Mouse (Mus musculus) CH12.LX (cell line): ENCODE results near the gene Cdc14b. TPM values are rescaled to one million over a fixed set of nuclear protein-coding genes. Genes with fewer than 3 reads are reported as not detected.

Experiments used
- DNase-seq: peaks from one replicate; pipeline ENCODE4 v3.0.0-alpha.2; 2013; ENCODE audit errors: extremely low read depth
- H3K27ac ChIP-seq: 2 replicates; pipeline ENCODE4 v1.5.1; 2012; ENCODE audit warnings: low read depth, mild to moderate bottlenecking, control low read depth, moderate library complexity; ENCODE audit not compliant: insufficient read depth
- H3K27me3 ChIP-seq: replicated peaks from 2 replicates; pipeline ENCODE3; 2012; ENCODE audit warnings: inconsistent platforms
- H3K36me3 ChIP-seq, 2 experiments: replicated peaks in 1 of 2; 2 replicates each; pipeline versions ENCODE3 to v1.6.1; 2012; ENCODE audit warnings: inconsistent platforms in 1 of 2, low read length in 1 of 2, mild to moderate bottlenecking in 1 of 2, mixed read lengths in 1 of 2, moderate library complexity in 1 of 2; ENCODE audit not compliant: control insufficient read depth in 1 of 2, insufficient read depth in 1 of 2
- H3K4me1 ChIP-seq, 2 experiments: 2 replicates each; pipeline ENCODE4 v1.6.1; 2012; ENCODE audit warnings: inconsistent platforms in 1 of 2, moderate library complexity in 1 of 2; ENCODE audit not compliant: insufficient read depth in 2 of 2, control insufficient read depth in 1 of 2
- H3K4me2 ChIP-seq: 2 replicates; pipeline ENCODE4 v1.6.1; 2012; ENCODE audit warnings: low read depth, mild to moderate bottlenecking, control low read depth; ENCODE audit not compliant: poor library complexity, insufficient read depth, severe bottlenecking
- H3K4me3 ChIP-seq, 3 experiments: fragments of 150-350 bp in 1 of 3; sonication (generic) in 1 of 3; replicated peaks in 1 of 3; 2 replicates each; pipeline versions ENCODE3 to v1.5.1; 2011 to 2012; ENCODE audit warnings: low read depth in 2 of 3, low read length in 2 of 3, mild to moderate bottlenecking in 2 of 3, moderate library complexity in 2 of 3, control low read depth in 1 of 3, improper control_type of control experiment in 1 of 3, inconsistent platforms in 1 of 3, mixed read lengths in 1 of 3; ENCODE audit not compliant: poor library complexity in 1 of 3
- H3K79me2 ChIP-seq: replicated peaks from 2 replicates; pipeline ENCODE4 v1.6.1; 2012; ENCODE audit warnings: mild to moderate bottlenecking, moderate library complexity; ENCODE audit not compliant: control insufficient read depth, poor library complexity, insufficient read depth, severe bottlenecking; ENCODE audit errors: extremely low read depth
- H3K9ac ChIP-seq: 2 replicates; pipeline ENCODE4 v1.6.1; 2012; ENCODE audit warnings: low read depth, mild to moderate bottlenecking, control low read depth, moderate library complexity; ENCODE audit not compliant: insufficient read depth
- H3K9me3 ChIP-seq: replicated peaks from 2 replicates; pipeline ENCODE3; 2012; ENCODE audit warnings: low read length, inconsistent platforms, mixed read lengths
- BHLHE40 ChIP-seq: IDR thresholded peaks from 2 replicates; pipeline ENCODE4 v1.6.1; 2011; ENCODE audit warnings: mild to moderate bottlenecking, low read depth, low read length, improper control_type of control experiment
- CHD2 ChIP-seq: IDR thresholded peaks from 2 replicates; pipeline ENCODE4 v1.6.1; 2011; ENCODE audit warnings: low read length, improper control_type of control experiment
- CTCF ChIP-seq, 2 experiments: IDR thresholded peaks in 1 of 2; conservative IDR thresholded peaks in 1 of 2; 2 replicates each; pipeline ENCODE4 v1.5.1; 2011 to 2012; ENCODE audit warnings: low read depth in 2 of 2, low read length in 2 of 2, improper control_type of control experiment in 1 of 2, inconsistent platforms in 1 of 2, mild to moderate bottlenecking in 1 of 2, moderate library complexity in 1 of 2
- E2F4 ChIP-seq: IDR thresholded peaks from 2 replicates; pipeline ENCODE4 v1.6.1; 2011; ENCODE audit warnings: low read depth, low read length, improper control_type of control experiment; ENCODE audit not compliant: insufficient replicate concordance
- EP300 ChIP-seq: IDR thresholded peaks from 2 replicates; pipeline ENCODE4 v1.6.1; 2011; ENCODE audit warnings: low read length, improper control_type of control experiment
- HCFC1 ChIP-seq: IDR thresholded peaks from 2 replicates; pipeline ENCODE4 v1.6.1; 2012; ENCODE audit warnings: low read depth, mild to moderate bottlenecking, inconsistent platforms, low read length, improper control_type of control experiment
- IRF4 ChIP-seq: IDR thresholded peaks from 2 replicates; pipeline ENCODE4 v1.6.1; 2014; ENCODE audit warnings: low read depth, mild to moderate bottlenecking, inconsistent platforms, low read length, improper control_type of control experiment
- JUND ChIP-seq: conservative IDR thresholded peaks from 2 replicates; pipeline ENCODE4 v1.6.1; 2011; ENCODE audit warnings: low read depth, low read length, improper control_type of control experiment
- MAX ChIP-seq: IDR thresholded peaks from 2 replicates; pipeline ENCODE4 v1.6.1; 2011; ENCODE audit warnings: low read length, improper control_type of control experiment
- MAZ ChIP-seq: IDR thresholded peaks from 2 replicates; pipeline ENCODE4 v1.6.1; 2012; ENCODE audit warnings: low read depth, mild to moderate bottlenecking, inconsistent platforms, low read length, improper control_type of control experiment, moderate library complexity
- MXI1 ChIP-seq: IDR thresholded peaks from 2 replicates; pipeline ENCODE4 v1.6.1; 2011; ENCODE audit warnings: mild to moderate bottlenecking, low read depth, low read length, improper control_type of control experiment
- MYC ChIP-seq: IDR thresholded peaks from 2 replicates; pipeline ENCODE4 v1.6.1; 2011; ENCODE audit warnings: low read depth, mild to moderate bottlenecking, improper control_type of control experiment, low read length
- NRF1 ChIP-seq: IDR thresholded peaks from 2 replicates; pipeline ENCODE4 v1.6.1; 2014; ENCODE audit warnings: low read depth, mild to moderate bottlenecking, inconsistent platforms, low read length, improper control_type of control experiment, moderate library complexity
- POLR2A ChIP-seq: IDR thresholded peaks from 2 replicates; pipeline ENCODE4 v1.6.1; 2011; ENCODE audit warnings: low read depth, mild to moderate bottlenecking, improper control_type of control experiment, low read length
- RCOR1 ChIP-seq: conservative IDR thresholded peaks from 2 replicates; pipeline ENCODE4 v1.6.1; 2012; ENCODE audit warnings: low read depth, mild to moderate bottlenecking, inconsistent platforms, low read length, improper control_type of control experiment
- SIN3A ChIP-seq: IDR thresholded peaks from 2 replicates; pipeline ENCODE4 v1.6.1; 2012; ENCODE audit warnings: low read length, improper control_type of control experiment, inconsistent platforms
- UBTF ChIP-seq: IDR thresholded peaks from 2 replicates; pipeline ENCODE4 v1.6.1; 2012; ENCODE audit warnings: low read depth, mild to moderate bottlenecking, inconsistent platforms, low read length, improper control_type of control experiment, moderate library complexity
- ZMIZ1 ChIP-seq: IDR thresholded peaks from 2 replicates; pipeline ENCODE4 v1.6.1; 2012; ENCODE audit warnings: low read depth, mild to moderate bottlenecking, inconsistent platforms, low read length, improper control_type of control experiment
- dilution Hi-C: fragments of 300-500 bp; cut with MboI; formaldehyde crosslinking; loops from 2 replicates; pipeline ENCODE4 v1.14.3; 2020; ENCODE audit warnings: low sequenced_read_pairs; ENCODE audit not compliant: extremely low pct_unique_long_range_greater_than_20kb, extremely low pct_ligation_motif_present
- in situ Hi-C: fragments of 300-500 bp; cut with MboI; formaldehyde crosslinking; loops from 3 replicates; pipeline ENCODE4 v1.14.3; 2019; ENCODE audit warnings: low sequenced_read_pairs, low pct_ligation_motif_present, low pct_unique_long_range_greater_than_20kb, mixed read lengths
- polyA plus RNA-seq: library from polyadenylated mRNA; unstranded; fragments of >175 nt; gene quantifications from 2 replicates; pipeline ENCODE4 v1.2.1, GENCODE M21; 2012; ENCODE audit warnings: low read depth; ENCODE audit not compliant: insufficient read length
- total RNA-seq, 2 experiments: library from RNA; depleted of rRNA; stranded (reverse); fragments of 300-350 nt in 1 of 2; fragments of >200 nt in 1 of 2; gene quantifications; 2 replicates each; pipeline ENCODE4 v1.2.3; 2012 to 2014

Gene Cdc14b
- total and polyA plus RNA-seq, 3 experiments, result 2.7 to 5.5 (median 4.6) TPM

DNA sequence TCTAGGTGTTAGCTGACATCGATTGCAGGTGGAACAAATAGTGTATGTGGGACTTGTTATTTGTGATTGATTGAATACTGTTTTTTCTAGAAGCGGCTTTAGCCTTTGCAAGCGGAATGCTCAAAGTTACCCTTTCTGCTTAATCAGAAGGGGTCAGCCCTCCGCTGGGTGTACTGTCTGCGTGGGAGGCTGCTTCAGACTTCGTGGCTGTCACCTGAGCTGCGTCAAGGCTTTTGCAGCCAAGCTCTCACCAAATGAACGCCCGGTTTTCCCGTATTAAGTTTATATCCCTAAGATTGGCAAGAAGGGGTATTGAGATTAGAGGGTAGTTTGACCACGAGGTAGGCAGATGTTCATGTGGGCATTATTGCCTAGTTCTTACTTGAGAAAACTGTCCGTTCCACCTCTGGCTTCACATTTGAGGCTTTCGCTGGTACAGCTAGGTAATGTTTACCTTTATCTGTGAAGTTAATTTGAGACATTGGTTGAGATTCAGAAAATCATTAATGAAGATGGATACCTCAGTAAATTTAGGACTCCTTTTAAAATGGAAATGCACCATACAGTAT is 111.9 kb downstream of the Cdc14b start:
- Histone ChIP-seq H3K9me3 (no peaks in the 10 kb centered on the region), H3K36me3 (no peaks in the 10 kb centered on the region), H3K4me1 (peaks cover 0 to 14% of the 10 kb centered on the region in 2 experiments; a peak in 2 of 4 replicates), H3K9ac (no peak overlapping the region), H3K27me3 (peaks cover 15% of the 10 kb centered on the region), H3K79me2 (no peaks in the 10 kb centered on the region), H3K4me2 (no peak overlapping the region), H3K27ac (no peak overlapping the region), H3K4me3 (no peak overlapping the region)
- in situ Hi-C loops (no loop called here), dilution Hi-C loops (no loop called here)
- no peak for DNase-seq
- no peak for TF ChIP-seq SIN3A
- no peak for TF ChIP-seq CHD2
- TF ChIP-seq MYC, result no peak
- no peak for TF ChIP-seq HCFC1
- TF ChIP-seq E2F4, result no peak
- TF ChIP-seq ZMIZ1, result no peak
- no peak for TF ChIP-seq MAZ

GRCm38 (mm10) chr13:64162626-64163025 is 112.5 kb downstream of the Cdc14b start:
- DNase-seq, result no peak
- Histone ChIP-seq H3K4me1 (peaks cover 0 to 14% of the 10 kb centered on the region in 2 experiments; a peak in 2 of 4 replicates), H3K36me3 (no peaks in the 10 kb centered on the region), H3K27ac (no peak overlapping the region), H3K9me3 (no peaks in the 10 kb centered on the region), H3K4me3 (peak overlapping the region; percentile 45 to 83 (median 71)), H3K4me2 (peak overlapping the region; percentile 50), H3K9ac (peak overlapping the region; percentile 69; the same call in 1 of the 2 replicates), H3K27me3 (peaks cover 20% of the 10 kb centered on the region), H3K79me2 (no peaks in the 10 kb centered on the region)
- TF ChIP-seq IRF4 (no peak), EP300 (no peak), JUND (no peak), NRF1 (no peak), MYC (no peak)
- dilution Hi-C loops (no loop called here), in situ Hi-C loops (no loop called here)

- H3K4me1 ChIP-seq, result peaks cover 0 to 14% of the 10 kb centered on the region in 2 experiments; a peak in 2 of 4 replicates
- H3K9me3 ChIP-seq, result no peaks in the 10 kb centered on the region
- H3K27ac ChIP-seq, result no peak overlapping the region
- H3K27me3 ChIP-seq, result peaks cover 24% of the 10 kb centered on the region
- H3K4me3 ChIP-seq, result peak overlapping the region; percentile 45 to 83 (median 71)
- peak overlapping the region; percentile 69 for H3K9ac ChIP-seq
- H3K4me2 ChIP-seq, result peak overlapping the region; percentile 50
- no peaks in the 10 kb centered on the region for H3K79me2 ChIP-seq
- dilution Hi-C loops (no loop called here), in situ Hi-C loops (no loop called here)
- TF ChIP-seq SIN3A (0 out of 2 replicates have a peak, but pooled peaks have one; percentile 17), MXI1 (peak; percentile 46), IRF4 (no peak), POLR2A (peak; percentile 40; the same call in 1 of the 2 replicates), BHLHE40 (0 out of 2 replicates have a peak, but pooled peaks have one; percentile 6), CHD2 (no peak), MAX (peak; percentile 65), RCOR1 (0 out of 2 replicates have a peak, but pooled peaks have one; percentile 22), UBTF (peak; percentile 82), CTCF (conservative IDR thresholded peaks at IDR 0.05 in 1 of 2, IDR thresholded peaks at IDR 0.05 in 1 of 2; ENCODE audit: low read depth in 2 of 2, low read length in 2 of 2) (no peak)
- H3K36me3 ChIP-seq, result no peaks in the 10 kb centered on the region
- no peak for DNase-seq
These were observed 113.0 kb downstream of the Cdc14b start for GRCm38 (mm10) chr13:64161916-64162611.
